Mouse (Mus musculus): Measurements from ENCODE around the gene Ptgr1.

DNA sequence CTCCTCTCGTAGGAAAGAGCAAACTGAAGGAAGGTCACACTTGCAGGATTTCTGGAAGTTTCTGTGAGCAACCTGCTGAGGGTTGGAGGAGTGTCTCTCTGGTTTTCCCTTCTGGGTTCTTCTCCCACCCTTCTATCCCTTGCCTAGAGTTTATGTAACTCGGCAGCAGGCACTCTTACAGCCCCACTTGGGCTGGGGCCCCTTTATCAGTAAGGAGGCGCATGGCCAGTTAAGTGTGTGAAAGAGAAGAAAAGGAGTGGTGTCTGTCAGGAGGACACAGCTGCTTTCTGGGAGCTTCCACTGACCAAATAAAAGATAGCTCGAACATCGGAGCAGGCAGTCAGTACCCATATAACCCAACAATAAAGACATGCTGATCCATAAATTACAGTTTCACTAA is 5.3 kb upstream of the Ptgr1 start:
- TF ChIP-seq CTCF (IDR thresholded peaks at IDR 0.05; ENCODE audit: extremely low read depth, insufficient read depth, low read length) = no peak
- TF ChIP-seq POLR2A (IDR thresholded peaks at IDR 0.05; ENCODE audit: extremely low read depth, insufficient read depth, low read length) = no peak

Data from cortical plate, adult 2 months (tissue).